Mouse (Mus musculus) heart, adult 10 weeks (tissue): ENCODE data around the gene Gm1123. TPM values are rescaled to one million over a fixed set of nuclear protein-coding genes. Genes with fewer than 3 reads are reported as not detected.

ENCODE experiments used
- polyA plus RNA-seq: library from polyadenylated mRNA; stranded (reverse); fragments of 350-450 nt; fragmentation: Illumina TruSeq; extraction: RNeasy Lipid Tissue Mini Kit (QIAGEN cat#74804); gene quantifications from one replicate; pipeline ENCODE4 v1.2.3, GENCODE M21; 2014; ENCODE audit warnings: low read depth, low replicate concordance

The Gm1123 gene
- polyA plus RNA-seq: not detected

DNA sequence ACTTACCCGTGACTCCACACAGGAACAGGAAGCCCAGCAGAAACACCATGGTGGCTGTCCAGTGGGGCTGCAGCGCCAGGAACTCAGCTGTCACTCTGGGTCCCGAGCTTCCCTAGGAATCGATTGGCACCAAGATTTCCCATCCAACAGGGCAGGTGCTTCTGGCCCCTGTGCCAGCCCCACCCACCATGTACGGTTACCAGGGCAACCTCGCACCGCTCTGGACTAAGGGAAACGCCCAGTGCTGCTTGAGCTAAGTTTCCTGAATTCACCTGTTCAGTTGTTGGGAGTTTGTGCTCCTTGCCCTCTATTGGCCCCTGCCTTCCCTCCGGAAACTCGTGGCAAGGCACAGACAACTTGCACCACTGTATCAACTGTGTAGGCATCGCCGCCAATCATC, at the start of gene Gm1123:
TSS of gene Gm1123 (minus strand) at position 141 of the 400 bp plus-strand sequence.

GRCm38 (mm10) chr9:98985800-98986475, 49.6 kb downstream of the Gm1123 start, which contains the start of gene Faim:
Gene Faim, plus strand, starts transcription at chr9:98986373.

Other genes with a start within 250 kb of the Gm1123 start
- gene Prr23a1, start 193.2 kb downstream of the Gm1123 start, polyA plus RNA-seq: not detected
- not detected for gene Prr23a2, start 179.2 kb downstream of the Gm1123 start, polyA plus RNA-seq
- gene Prr23a3, start 170.9 kb downstream of the Gm1123 start, polyA plus RNA-seq: not detected
- gene 7420426K07Rik, start 132.6 kb downstream of the Gm1123 start, polyA plus RNA-seq: not detected
- gene Foxl2, start 80.4 kb downstream of the Gm1123 start, polyA plus RNA-seq: not detected
- 11.8 TPM for gene Faim, start 49.3 kb downstream of the Gm1123 start, polyA plus RNA-seq
- gene Pik3cb, start 104.9 kb upstream of the Gm1123 start, polyA plus RNA-seq: 6.8 TPM
- not detected for gene Faiml, start 201.5 kb upstream of the Gm1123 start, polyA plus RNA-seq
- 7.8 TPM for gene Cep70, start 207.7 kb upstream of the Gm1123 start, polyA plus RNA-seq